8 mouse cellular contexts compared by ENCODE assay signal in genomic region chr9:67001050-67001449, GRCm38 (mm10). TPM values are rescaled to one million over a fixed set of nuclear protein-coding genes. Genes with fewer than 3 reads are reported as not detected.
DNase-seq lines count a peak whose midpoint lies in the region; ATAC-seq and TF ChIP-seq lines count a peak whose summit lies in the region.
"Had no signal": no experiment of that assay in that cellular context is flagged by ENCODE, and none has a peak within 500 bp of the region (broad histone marks: within the 10 kb centered on the region; RNA-seq: fewer than 3 reads in every experiment).

No protein-coding gene starts in this region.

- H3K9me3 ChIP-seq in hindbrain, postnatal 0 days (ENCODE audit: low read length): no peaks in the 10 kb centered on the region
- H3K9me3 ChIP-seq: neural tube, embryonic 12.5 days had no signal

- H3K4me2 ChIP-seq in hindbrain, postnatal 0 days (ENCODE audit: low read depth, low read length): no peak overlapping the region
- H3K4me2 ChIP-seq: neural tube, embryonic 12.5 days had no signal

- peak; percentile 82 for TF ChIP-seq CTCF in hindbrain, postnatal 0 days (IDR thresholded peaks at IDR 0.05; ENCODE audit: low read depth)

- no peaks in the 10 kb centered on the region for H3K4me1 ChIP-seq in hindbrain, postnatal 0 days (ENCODE audit: insufficient read depth, low read length)

- no peak overlapping the region for H3K9ac ChIP-seq in hindbrain, postnatal 0 days (replicated peaks; ENCODE audit: low read length)
- H3K9ac ChIP-seq: neural tube, embryonic 12.5 days had no signal

- peak; percentile 92 for DNase-seq in R1 (ENCODE audit: low read depth, low spot score)
- peak; percentile 70 for DNase-seq in cerebellum, adult 11 months
- peak; percentile 92 for DNase-seq in hindbrain, postnatal 0 days (ENCODE audit: low spot score)
- peak; percentile 70 to 79 for DNase-seq in left cerebral cortex, adult 18-20 months (ENCODE audit: low spot score in 2 of 2)
- DNase-seq in spleen, postnatal 10 days (ENCODE audit: low spot score in 2 of 2): peak; percentile 66 to 87

- H3K27me3 ChIP-seq in hindbrain, postnatal 0 days (ENCODE audit: insufficient read depth, low read length): no peaks in the 10 kb centered on the region
- H3K27me3 ChIP-seq: neural tube, embryonic 12.5 days had no signal

- 5% methylated on average over 6 of the region's 6 CpGs for WGBS in hindbrain, postnatal 0 days

- no peak overlapping the region for H3K4me3 ChIP-seq in hindbrain, postnatal 0 days (ENCODE audit: low read length)
- H3K4me3 ChIP-seq: neural tube, embryonic 12.5 days had no signal

- 0 out of 2 replicates have a peak overlapping the region, but pooled peaks have one; percentile 15 for H3K27ac ChIP-seq in hindbrain, postnatal 0 days
- H3K27ac ChIP-seq: neural tube, embryonic 12.5 days had no signal

- no peaks in the 10 kb centered on the region for H3K36me3 ChIP-seq in hindbrain, postnatal 0 days (ENCODE audit: insufficient read depth, low read length)
- H3K36me3 ChIP-seq: neural tube, embryonic 12.5 days had no signal

- ATAC-seq in frontal cortex, adult (ENCODE audit: low TSS enrichment): peak; percentile 83
- ATAC-seq in hindbrain, postnatal 0 days: peak; percentile 78
- peak; percentile 100 for ATAC-seq in megakaryocyte progenitor cell, adult 5-6 weeks (replicated peaks; ENCODE audit: poor library complexity)

RNA-seq across cellular contexts. Expression of gene Lactb, which starts 25.8 kb away (rescaled TPM):
- total RNA-seq in hindbrain, postnatal 0 days (2014; rRNA removed): 13.1 and 18.4 TPM in 2 replicates
- polyA plus RNA-seq in hindbrain, postnatal 0 days (2015; fragmentation: Nextera tagmentation; extraction: Ambion mirVana): 12.8 and 15.2 TPM in 2 replicates
- 10 to 100 TPM; 17.1 to 18.1 TPM for total RNA-seq in left cerebral cortex, adult 18-20 months (2021)
- 38.4 and 42.3 TPM in 2 replicates for total RNA-seq in megakaryocyte progenitor cell, adult 5-6 weeks (2015)
- total RNA-seq in megakaryocyte progenitor cell, adult 5-6 weeks (2017): 26.8 and 36.1 TPM in 2 replicates

RNA-seq across cellular contexts. Expression of gene Tpm1, which starts 48.2 kb away (rescaled TPM):
- 98.8 and 120 TPM in 2 replicates for total RNA-seq in hindbrain, postnatal 0 days (2014; rRNA removed)
- polyA plus RNA-seq in hindbrain, postnatal 0 days (2015; fragmentation: Nextera tagmentation; extraction: Ambion mirVana): 177 and 180 TPM in 2 replicates
- 100 to 1,000 TPM; 234 to 249 TPM for total RNA-seq in left cerebral cortex, adult 18-20 months (2021)
- total RNA-seq in megakaryocyte progenitor cell, adult 5-6 weeks (2015): 33.1 and 43.8 TPM in 2 replicates
- 47.0 and 50.4 TPM in 2 replicates for total RNA-seq in megakaryocyte progenitor cell, adult 5-6 weeks (2017)

RNA-seq across cellular contexts. Expression of gene Rps27l, which starts 55.2 kb away (rescaled TPM):
- total RNA-seq in hindbrain, postnatal 0 days (2014; rRNA removed): 61.0 and 101 TPM in 2 replicates
- polyA plus RNA-seq in hindbrain, postnatal 0 days (2015; fragmentation: Nextera tagmentation; extraction: Ambion mirVana): 258 and 271 TPM in 2 replicates
- 10 to 100 TPM; 34.6 to 37.2 TPM for total RNA-seq in left cerebral cortex, adult 18-20 months (2021)
- total RNA-seq in megakaryocyte progenitor cell, adult 5-6 weeks (2015): 550 and 649 TPM in 2 replicates
- 166 and 174 TPM in 2 replicates for total RNA-seq in megakaryocyte progenitor cell, adult 5-6 weeks (2017)
